Mouse (Mus musculus) heart, embryonic 14.5 days (tissue): Measurements from ENCODE around the gene Clcn1. TPM values are rescaled to one million over a fixed set of nuclear protein-coding genes. Genes with fewer than 3 reads are reported as not detected.

Experiments
- ATAC-seq: fragments of 200-750 bp; cut with Nextera tagmentation; 2 replicates; pipeline ENCODE4 v1.8.0; 2017; ENCODE audit warnings: low read depth, moderate TSS enrichment; ENCODE audit not compliant: insufficient number of reproducible peaks, insufficient read depth, low FRiP score
- H3K27ac ChIP-seq, 2 experiments: fragments of 200-500 bp in 1 of 2; fragments of 300-500 bp in 1 of 2; sonication (generic) in 1 of 2; replicated peaks in 1 of 2; 2 replicates each; pipeline ENCODE4 v1.5.1; 2012 to 2014; ENCODE audit warnings: low read depth in 2 of 2, low read length in 2 of 2, control low read depth in 1 of 2, mild to moderate bottlenecking in 1 of 2, mixed read lengths in 1 of 2; ENCODE audit not compliant: control insufficient read depth in 1 of 2, insufficient read depth in 1 of 2
- H3K27me3 ChIP-seq: fragments of 300-500 bp; sonication (generic); 2 replicates; pipeline ENCODE4 v1.6.1; 2014; ENCODE audit warnings: mild to moderate bottlenecking, low read length, control low read depth; ENCODE audit not compliant: control insufficient read depth, insufficient read depth
- H3K36me3 ChIP-seq: fragments of 300-500 bp; sonication (generic); 2 replicates; pipeline ENCODE4 v1.6.1; 2014; ENCODE audit warnings: mild to moderate bottlenecking, control low read depth, low read length, mixed read lengths; ENCODE audit not compliant: control insufficient read depth, insufficient read depth
- H3K4me1 ChIP-seq, 2 experiments: fragments of 200-500 bp in 1 of 2; fragments of 300-500 bp in 1 of 2; sonication (generic) in 1 of 2; 2 replicates each; pipeline ENCODE4 v1.6.1; 2012 to 2014; ENCODE audit warnings: low read length in 2 of 2, control low read depth in 1 of 2, mixed read lengths in 1 of 2; ENCODE audit not compliant: control insufficient read depth in 2 of 2, insufficient read depth in 2 of 2
- H3K4me2 ChIP-seq: fragments of 300-500 bp; sonication (generic); 2 replicates; pipeline ENCODE4 v1.6.1; 2014; ENCODE audit warnings: mild to moderate bottlenecking, low read length
- H3K4me3 ChIP-seq, 2 experiments: fragments of 200-500 bp in 1 of 2; fragments of 300-500 bp in 1 of 2; sonication (generic) in 1 of 2; 2 replicates each; pipeline ENCODE4 v1.5.1; 2012 to 2014; ENCODE audit warnings: low read length in 2 of 2, mild to moderate bottlenecking in 2 of 2, control low read depth in 1 of 2, low read depth in 1 of 2, moderate library complexity in 1 of 2; ENCODE audit not compliant: control insufficient read depth in 1 of 2, insufficient read depth in 1 of 2
- H3K9ac ChIP-seq: fragments of 300-500 bp; sonication (generic); 2 replicates; pipeline ENCODE4 v1.6.1; 2014; ENCODE audit warnings: mild to moderate bottlenecking, low read length
- H3K9me3 ChIP-seq: fragments of 300-500 bp; sonication (generic); 2 replicates; pipeline ENCODE4 v1.6.1; 2016; ENCODE audit warnings: low read length, control low read depth; ENCODE audit not compliant: control insufficient read depth
- WGBS: fragments of 180-500 bp; shearing (Covaris S2); extraction: QIAGEN DNeasy Blood & Tissue Kit; methylation state at CpG from one replicate; pipeline ENCODE4 v1.1.7; 2014; 5-methylcytosine and 5-hydroxymethylcytosine counted together
- polyA plus RNA-seq: library from polyadenylated mRNA; unstranded; fragments of >200 nt; fragmentation: Nextera tagmentation; extraction: Ambion mirVana; gene quantifications from 2 replicates; pipeline ENCODE4 v1.2.1, GENCODE M21; 2014

The Clcn1 gene
- polyA plus RNA-seq, 1 experiment from 2014 or later: 0.86 TPM

DNA sequence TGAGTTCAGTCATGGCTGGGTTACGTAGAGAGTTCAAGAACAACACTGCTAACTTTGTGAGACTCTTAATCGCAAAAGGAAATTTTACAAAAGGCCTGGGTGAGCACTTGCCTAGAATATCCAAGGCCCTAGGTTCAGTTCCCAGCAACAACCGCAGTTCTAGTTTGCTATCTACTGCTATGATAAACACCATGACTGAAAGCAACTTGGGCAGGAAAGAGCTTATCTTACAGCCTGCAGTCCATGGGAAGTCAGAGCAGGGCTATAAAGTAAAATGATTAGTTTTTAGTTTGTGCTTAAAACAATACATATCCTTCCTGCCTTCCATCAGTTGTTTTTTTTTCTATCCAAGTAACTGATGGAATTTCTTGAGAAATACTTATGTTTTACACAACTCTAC is 40.0 kb downstream of the Clcn1 start:
- Histone ChIP-seq H3K27me3 (peaks cover 41% of the 10 kb centered on the region), H3K4me1 (peaks cover 4 to 6% of the 10 kb centered on the region in 2 experiments), H3K9me3 (no peaks in the 10 kb centered on the region), H3K9ac (no peak overlapping the region), H3K4me2 (no peak overlapping the region), H3K4me3 (no peak overlapping the region), H3K27ac (no peak overlapping the region), H3K36me3 (no peaks in the 10 kb centered on the region)
- 71% methylated on average over 3 of the region's 3 CpGs for WGBS
- ATAC-seq: no peak

DNA sequence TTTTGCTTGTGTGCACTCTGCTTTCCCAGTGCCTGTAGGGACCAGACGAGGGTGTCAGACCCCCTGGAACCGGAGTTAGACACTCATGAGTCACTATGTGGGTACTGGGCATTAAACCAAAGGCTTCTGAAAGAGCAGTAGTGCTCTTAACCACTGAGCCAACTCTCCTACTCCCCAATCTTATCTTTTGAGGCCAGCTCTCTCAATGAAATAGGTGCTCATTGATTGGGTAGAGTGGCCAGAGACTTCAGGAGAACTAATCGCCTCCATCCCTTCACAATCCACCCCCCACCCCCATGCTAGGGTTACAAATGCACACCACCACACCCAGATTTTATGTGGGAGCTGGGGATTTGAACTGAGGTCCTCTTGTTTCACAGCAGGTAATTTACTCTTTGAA is 42.3 kb downstream of the Clcn1 start:
- Histone ChIP-seq H3K4me2 (no peak overlapping the region), H3K9ac (no peak overlapping the region), H3K9me3 (no peaks in the 10 kb centered on the region), H3K4me1 (peaks cover under 1 to 1% of the 10 kb centered on the region in 2 experiments; a peak in 2 of 4 replicates), H3K4me3 (no peak overlapping the region), H3K27ac (no peak overlapping the region), H3K36me3 (no peaks in the 10 kb centered on the region), H3K27me3 (peaks cover 18% of the 10 kb centered on the region)
- ATAC-seq: no peak
- 46% methylated on average over 3 of the region's 3 CpGs for WGBS

DNA sequence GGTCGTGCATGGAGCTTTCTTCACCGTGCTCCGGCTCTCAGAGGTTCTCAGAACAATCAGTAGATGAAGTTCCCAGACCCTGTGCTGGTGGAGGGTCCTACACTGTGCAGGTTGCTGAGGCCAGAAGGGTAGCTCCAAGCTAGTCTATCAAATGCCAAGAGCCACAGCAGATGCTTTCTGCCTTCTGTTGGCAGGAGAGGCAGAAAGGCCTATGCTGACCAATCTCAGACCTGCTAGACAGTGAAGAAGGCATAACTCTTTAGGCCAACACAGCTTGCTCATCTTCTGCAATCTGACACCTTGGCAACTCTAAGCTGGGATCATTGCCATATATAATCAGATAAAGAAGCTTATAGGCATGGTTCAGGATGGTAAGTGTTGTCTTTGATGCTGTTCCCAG is 43.7 kb downstream of the Clcn1 start:
- no peaks in the 10 kb centered on the region for H3K36me3 ChIP-seq
- H3K27me3 ChIP-seq: 0 out of 2 replicates have a peak, but pooled peaks cover 5% of the 10 kb centered on the region
- H3K4me2 ChIP-seq: no peak overlapping the region
- H3K4me1 ChIP-seq: no peaks in the 10 kb centered on the region
- no peak overlapping the region for H3K4me3 ChIP-seq
- no peak overlapping the region for H3K9ac ChIP-seq
- H3K9me3 ChIP-seq: no peaks in the 10 kb centered on the region
- WGBS: 66% methylated on average over 3 of the region's 3 CpGs
- no peak for ATAC-seq
- H3K27ac ChIP-seq: no peak overlapping the region

DNA sequence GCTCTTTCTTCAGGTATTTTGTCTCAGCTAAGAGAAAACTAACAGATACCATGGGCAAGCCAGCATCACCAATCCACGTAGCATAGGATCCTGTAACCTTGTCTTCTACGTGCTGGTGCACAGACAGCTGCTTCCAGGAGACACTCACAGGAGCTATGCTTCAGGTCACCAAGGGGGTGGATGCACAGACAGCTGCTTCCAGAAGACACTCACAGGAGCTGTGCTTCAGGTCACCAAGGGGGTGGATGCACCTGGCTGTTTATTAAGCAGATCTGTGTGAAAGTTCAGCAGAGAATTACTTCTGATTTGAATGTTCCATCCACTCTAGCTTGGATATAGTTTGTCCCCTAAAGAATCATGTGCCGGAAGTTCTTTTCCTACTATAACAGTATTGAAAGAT is 44.5 kb downstream of the Clcn1 start:
- no peaks in the 10 kb centered on the region for H3K9me3 ChIP-seq
- H3K4me3 ChIP-seq: no peak overlapping the region
- no peak overlapping the region for H3K4me2 ChIP-seq
- no peaks in the 10 kb centered on the region for H3K4me1 ChIP-seq
- no peak overlapping the region for H3K9ac ChIP-seq
- no peak for ATAC-seq
- 82% methylated on average over 3 of the region's 3 CpGs for WGBS
- no peaks in the 10 kb centered on the region for H3K36me3 ChIP-seq
- H3K27ac ChIP-seq: no peak overlapping the region
- H3K27me3 ChIP-seq: no peaks in the 10 kb centered on the region

DNA sequence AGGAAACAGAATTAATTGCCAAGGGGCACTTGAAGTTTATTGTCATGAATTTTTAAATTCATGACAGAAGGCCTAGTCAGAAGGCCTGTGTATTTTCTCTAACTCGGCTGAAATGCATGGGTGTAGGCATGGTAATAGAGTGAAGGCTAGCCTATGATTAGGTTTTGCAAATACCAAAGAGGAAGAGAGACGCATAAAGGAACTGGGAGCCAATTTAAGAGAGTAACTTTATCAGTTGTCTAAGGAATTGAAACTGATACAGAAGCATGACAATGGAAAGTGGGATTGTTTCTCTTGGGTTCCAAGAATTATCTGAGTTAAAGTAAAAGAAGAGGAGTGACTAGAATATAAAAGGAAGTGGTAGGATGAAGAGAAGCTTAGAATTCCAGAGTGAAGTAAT is 52.7 kb downstream of the Clcn1 start:
- no peak for ATAC-seq
- Histone ChIP-seq H3K4me3 (no peak overlapping the region), H3K9ac (no peak overlapping the region), H3K4me1 (no peaks in the 10 kb centered on the region), H3K4me2 (no peak overlapping the region), H3K36me3 (no peaks in the 10 kb centered on the region), H3K27ac (no peak overlapping the region), H3K27me3 (no peaks in the 10 kb centered on the region), H3K9me3 (no peaks in the 10 kb centered on the region)
- WGBS: 77% methylated on average over 2 of the region's 2 CpGs

DNA sequence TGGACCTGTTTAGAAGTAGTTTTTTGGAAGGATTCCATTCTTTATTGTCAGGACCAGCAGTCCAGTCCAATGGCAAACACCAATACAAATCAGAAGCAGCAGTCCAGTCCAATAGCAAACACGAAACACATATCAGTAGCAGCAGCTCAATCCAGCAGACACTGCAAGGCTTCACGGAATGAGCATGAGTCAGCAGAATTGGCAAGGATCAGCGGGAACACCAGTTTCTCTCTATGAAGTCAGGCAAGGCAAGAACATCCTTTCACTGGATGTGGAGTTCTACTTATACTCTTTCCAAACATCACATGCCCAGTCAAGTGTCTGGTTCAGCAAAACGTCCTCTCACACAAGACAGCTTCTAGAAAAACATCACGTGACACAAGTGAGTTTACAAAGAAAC is 53.5 kb downstream of the Clcn1 start:
- Histone ChIP-seq H3K36me3 (no peaks in the 10 kb centered on the region), H3K4me1 (no peaks in the 10 kb centered on the region), H3K27me3 (no peaks in the 10 kb centered on the region), H3K9me3 (no peaks in the 10 kb centered on the region), H3K4me3 (no peak overlapping the region), H3K4me2 (no peak overlapping the region), H3K9ac (no peak overlapping the region), H3K27ac (no peak overlapping the region)
- 72% methylated on average over 5 of the region's 5 CpGs for WGBS
- no peak for ATAC-seq

DNA sequence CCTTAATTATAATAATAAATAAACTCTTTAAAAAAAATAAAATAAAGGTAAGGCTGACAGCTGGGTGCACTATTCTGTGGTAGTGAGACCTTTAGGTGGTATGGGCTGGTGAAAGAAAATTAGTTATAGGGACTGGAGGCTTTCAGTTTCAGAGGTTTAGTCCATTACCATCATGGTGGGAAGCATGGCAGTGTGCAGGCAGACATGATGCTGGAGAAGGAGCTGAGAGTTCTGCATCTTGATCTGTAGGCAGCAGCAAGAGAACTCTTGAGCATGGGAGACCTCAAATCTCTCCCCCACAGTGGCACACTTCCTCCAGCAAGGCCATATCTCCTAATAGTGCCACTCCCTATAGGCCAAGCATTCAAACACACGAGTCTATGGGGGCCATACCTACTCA is 55.7 kb downstream of the Clcn1 start:
- no peaks in the 10 kb centered on the region for H3K36me3 ChIP-seq
- H3K4me1 ChIP-seq: no peaks in the 10 kb centered on the region
- H3K4me3 ChIP-seq: no peak overlapping the region
- H3K27me3 ChIP-seq: no peaks in the 10 kb centered on the region
- no peaks in the 10 kb centered on the region for H3K9me3 ChIP-seq
- ATAC-seq: no peak
- no peak overlapping the region for H3K4me2 ChIP-seq
- H3K9ac ChIP-seq: no peak overlapping the region
- no peak overlapping the region for H3K27ac ChIP-seq
- 53% methylated on average over 1 of the region's 1 CpGs for WGBS

DNA sequence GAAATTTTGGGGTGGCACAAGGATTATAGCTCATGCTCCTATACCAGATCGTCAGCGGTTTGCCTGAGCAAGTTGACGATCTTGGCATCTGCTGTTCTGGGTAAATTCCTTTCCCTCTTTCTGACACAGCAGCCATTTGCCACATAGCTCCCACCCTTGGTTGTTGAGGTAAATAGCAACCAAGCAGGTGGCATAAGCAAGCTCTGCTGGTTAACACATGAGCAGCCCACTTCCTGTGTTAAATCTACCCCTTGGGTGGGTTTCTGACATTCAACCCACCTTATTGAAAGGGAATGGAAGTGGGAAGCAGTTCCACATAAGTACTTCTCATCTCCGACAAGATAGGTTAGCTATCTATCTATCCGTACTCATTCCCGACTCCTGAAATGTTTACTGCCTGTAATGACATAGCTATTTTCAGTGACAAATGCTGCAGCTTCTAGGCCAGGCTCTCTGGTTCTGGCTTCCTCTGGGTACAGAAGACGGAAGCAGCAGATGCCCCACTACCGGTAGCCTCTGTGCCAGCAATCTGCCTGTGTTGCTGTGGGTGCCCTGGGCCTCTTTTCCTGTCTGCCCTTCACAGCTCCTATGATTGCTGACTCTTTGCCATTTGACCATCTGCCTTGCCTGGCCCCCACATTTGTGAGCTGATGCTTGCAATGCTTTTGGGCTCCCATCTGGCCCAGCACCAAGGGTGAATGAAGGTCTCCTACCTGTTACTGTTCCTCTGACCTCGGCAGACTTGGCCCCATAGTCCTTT is 57.1 kb downstream of the Clcn1 start:
- no peak overlapping the region for H3K4me3 ChIP-seq
- WGBS: 73% methylated on average over 9 of the region's 9 CpGs
- no peaks in the 10 kb centered on the region for H3K27me3 ChIP-seq
- H3K9ac ChIP-seq: no peak overlapping the region
- peaks cover 0 to 3% of the 10 kb centered on the region in 2 experiments; a peak in 2 of 4 replicates for H3K4me1 ChIP-seq
- H3K4me2 ChIP-seq: no peak overlapping the region
- H3K36me3 ChIP-seq: no peaks in the 10 kb centered on the region
- H3K9me3 ChIP-seq: no peaks in the 10 kb centered on the region
- no peak overlapping the region for H3K27ac ChIP-seq
- no peak for ATAC-seq
